Mouse (Mus musculus): ENCODE measurements around the gene C2cd2. TPM values are rescaled to one million over a fixed set of nuclear protein-coding genes. Genes with fewer than 3 reads are reported as not detected.

Gene C2cd2
- total and polyA plus RNA-seq, 2 experiments from 2014 or later = 16.8 to 47.7 TPM

DNA sequence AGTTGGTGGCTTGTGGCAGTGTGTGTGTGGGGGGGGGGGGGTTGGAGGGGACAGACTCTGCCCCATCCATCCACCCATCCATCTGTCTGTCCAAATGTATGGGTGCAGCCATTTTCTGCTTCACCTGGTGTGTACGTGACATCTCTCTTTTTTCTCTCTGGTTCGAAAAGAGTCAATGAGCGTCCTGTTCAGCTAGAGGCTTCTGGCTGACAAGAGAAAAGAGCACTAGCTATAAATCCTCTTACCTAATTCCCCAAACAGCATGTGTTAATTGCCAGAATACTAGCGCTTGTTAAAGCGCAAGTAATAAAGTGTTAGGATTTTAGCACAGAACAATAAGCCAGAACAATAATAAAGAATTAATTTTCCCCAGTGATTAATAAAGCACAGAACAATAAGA is 22.2 kb upstream of the C2cd2 start:
- no peak for TF ChIP-seq CTCF (IDR thresholded peaks at IDR 0.05; ENCODE audit: low read depth)
- Histone ChIP-seq H3K36me3 (ENCODE audit: insufficient read depth, low read length) (no peaks in the 10 kb centered on the region), H3K9ac (replicated peaks; ENCODE audit: low read length) (no peak overlapping the region), H3K4me2 (ENCODE audit: low read depth, low read length) (no peak overlapping the region), H3K4me3 (ENCODE audit: low read length) (no peak overlapping the region), H3K4me1 (ENCODE audit: insufficient read depth, low read length) (no peaks in the 10 kb centered on the region), H3K27me3 (ENCODE audit: insufficient read depth, low read length) (no peaks in the 10 kb centered on the region), H3K27ac (no peak overlapping the region), H3K9me3 (ENCODE audit: low read length) (no peaks in the 10 kb centered on the region)
- ATAC-seq = no peak
- 47% methylated on average over 5 of the region's 5 CpGs for WGBS
- no peak for DNase-seq (ENCODE audit: low spot score)

DNA sequence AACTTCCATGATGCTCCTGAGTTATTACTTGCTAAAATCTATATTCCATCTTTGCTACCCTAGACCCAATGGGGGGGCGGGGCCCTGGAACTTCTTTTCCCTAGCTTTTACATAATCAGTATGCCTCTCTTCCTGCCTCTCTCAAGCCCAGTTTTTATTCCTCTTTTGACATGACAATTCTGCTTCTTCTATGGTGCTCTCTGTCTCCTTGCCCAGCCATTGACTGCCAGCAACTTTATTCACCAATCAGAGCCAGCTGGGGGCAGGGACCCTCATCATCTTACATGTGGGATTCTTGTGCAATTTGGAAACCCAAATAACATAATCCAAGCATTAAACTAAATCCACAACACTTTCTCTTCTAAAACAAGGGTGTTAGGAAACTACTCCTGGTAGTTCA is 19.0 kb upstream of the C2cd2 start:
- Histone ChIP-seq H3K9ac (replicated peaks; ENCODE audit: low read length) (no peak overlapping the region), H3K9me3 (ENCODE audit: low read length) (no peaks in the 10 kb centered on the region), H3K27me3 (ENCODE audit: insufficient read depth, low read length) (no peaks in the 10 kb centered on the region), H3K4me2 (ENCODE audit: low read depth, low read length) (no peak overlapping the region), H3K4me1 (ENCODE audit: insufficient read depth, low read length) (no peaks in the 10 kb centered on the region), H3K27ac (no peak overlapping the region), H3K36me3 (ENCODE audit: insufficient read depth, low read length) (no peaks in the 10 kb centered on the region), H3K4me3 (ENCODE audit: low read length) (no peak overlapping the region)
- TF ChIP-seq CTCF (IDR thresholded peaks at IDR 0.05; ENCODE audit: low read depth) = no peak
- DNase-seq (ENCODE audit: low spot score) (no peak), ATAC-seq (no peak)
- WGBS = 92% methylated on average over 1 of the region's 1 CpGs

DNA sequence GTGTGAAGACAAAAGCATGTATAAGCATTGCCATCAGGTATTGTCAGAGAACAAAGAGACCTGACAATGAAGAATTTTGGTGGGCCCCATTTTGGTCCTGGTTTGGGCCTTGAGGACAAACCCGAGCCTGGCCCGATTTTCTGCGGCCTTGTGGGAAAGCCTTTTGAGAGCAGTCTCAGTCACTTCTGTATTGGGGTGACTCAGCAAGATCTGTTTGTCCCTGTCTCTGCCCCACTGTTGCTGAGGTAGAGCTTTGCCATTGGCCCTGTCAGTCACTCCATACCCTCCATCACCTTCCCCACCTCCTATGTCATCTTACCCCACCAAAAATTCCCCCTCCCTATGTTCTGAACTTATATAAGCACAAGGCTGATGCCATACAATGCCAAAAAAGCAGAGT is 15.3 kb upstream of the C2cd2 start:
- TF ChIP-seq CTCF (IDR thresholded peaks at IDR 0.05; ENCODE audit: low read depth) = no peak
- no peak for ATAC-seq
- 81% methylated on average over 3 of the region's 3 CpGs for WGBS
- Histone ChIP-seq H3K4me1 (ENCODE audit: insufficient read depth, low read length) (no peaks in the 10 kb centered on the region), H3K27ac (no peak overlapping the region), H3K9ac (replicated peaks; ENCODE audit: low read length) (no peak overlapping the region), H3K27me3 (ENCODE audit: insufficient read depth, low read length) (no peaks in the 10 kb centered on the region), H3K4me3 (ENCODE audit: low read length) (no peak overlapping the region), H3K9me3 (ENCODE audit: low read length) (no peaks in the 10 kb centered on the region), H3K4me2 (ENCODE audit: low read depth, low read length) (no peak overlapping the region), H3K36me3 (ENCODE audit: insufficient read depth, low read length) (no peaks in the 10 kb centered on the region)
- DNase-seq (ENCODE audit: low spot score) = no peak

DNA sequence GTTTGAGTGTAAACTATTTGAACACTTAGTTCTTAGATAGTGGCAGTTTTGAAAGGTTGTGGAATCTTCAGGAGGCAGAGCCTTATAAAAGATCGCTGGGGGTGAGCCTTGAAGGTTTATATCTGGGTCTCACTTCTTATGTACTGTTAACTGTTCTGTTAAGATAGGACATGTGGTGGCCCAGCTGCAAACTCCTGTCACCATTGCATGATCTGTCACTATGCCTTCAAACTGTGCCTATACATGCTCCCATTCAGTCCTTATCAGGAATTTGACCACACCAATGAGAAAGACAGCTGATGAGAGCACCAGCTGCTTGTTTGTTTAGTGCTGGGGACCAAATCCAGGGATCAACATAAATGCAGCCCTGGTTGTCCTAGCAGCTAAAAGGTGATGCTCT is 14.9 kb upstream of the C2cd2 start:
- 88% methylated on average over 1 of the region's 1 CpGs for whole genome bisulfite sequencing
- ATAC-seq (no peak), DNase-seq (ENCODE audit: low spot score) (no peak)

DNA sequence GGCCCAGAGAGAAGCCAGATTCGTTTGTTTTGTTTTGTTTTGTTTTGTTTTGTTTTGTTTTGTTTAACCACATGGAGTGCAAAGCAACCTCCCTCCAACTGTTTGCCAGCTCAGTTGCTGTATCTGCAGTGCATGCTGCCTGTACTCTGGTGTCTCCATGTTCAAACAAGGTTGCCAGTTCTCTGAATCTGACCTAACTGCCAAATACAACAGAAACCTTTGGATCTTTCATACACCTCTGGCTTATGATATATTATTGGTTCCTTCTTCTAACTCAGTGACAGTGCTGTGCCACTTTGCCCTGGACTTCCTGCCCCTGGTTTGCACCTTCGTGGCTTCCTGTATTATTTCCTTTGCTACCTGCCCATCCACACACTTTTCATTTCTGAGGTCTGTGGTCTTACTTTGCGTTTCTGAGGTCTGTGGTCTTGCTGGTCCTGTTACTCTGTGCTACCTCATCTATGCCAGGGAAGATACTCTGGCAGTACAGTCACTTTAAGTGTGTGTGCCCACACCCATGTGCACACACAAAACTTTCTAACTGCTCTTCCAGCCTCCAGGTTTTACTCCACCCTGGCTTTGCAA is 1.6 kb upstream of the C2cd2 start:
- no peaks in the 10 kb centered on the region for H3K9me3 ChIP-seq (ENCODE audit: low read length)
- 78% methylated on average over 3 of the region's 3 CpGs for WGBS
- no peak overlapping the region for H3K9ac ChIP-seq (replicated peaks; ENCODE audit: low read length)
- no peaks in the 10 kb centered on the region for H3K36me3 ChIP-seq (ENCODE audit: insufficient read depth, low read length)
- no peak for TF ChIP-seq CTCF (IDR thresholded peaks at IDR 0.05; ENCODE audit: low read depth)
- H3K27ac ChIP-seq = no peak overlapping the region
- peaks cover 10% of the 10 kb centered on the region for H3K4me1 ChIP-seq (ENCODE audit: insufficient read depth, low read length)
- H3K27me3 ChIP-seq (ENCODE audit: insufficient read depth, low read length) = no peaks in the 10 kb centered on the region
- ATAC-seq (no peak), DNase-seq (ENCODE audit: low spot score) (no peak)
- no peak overlapping the region for H3K4me3 ChIP-seq (ENCODE audit: low read length)
- no peak overlapping the region for H3K4me2 ChIP-seq (ENCODE audit: low read depth, low read length)

More for the DNA sequence above, 14.9 kb upstream of the C2cd2 start:
- Histone ChIP-seq H3K4me2 (ENCODE audit: low read depth, low read length) (no peak overlapping the region), H3K4me1 (ENCODE audit: insufficient read depth, low read length) (no peaks in the 10 kb centered on the region), H3K4me3 (ENCODE audit: low read length) (no peak overlapping the region), H3K27ac (no peak overlapping the region), H3K9ac (replicated peaks; ENCODE audit: low read length) (no peak overlapping the region), H3K9me3 (ENCODE audit: low read length) (no peaks in the 10 kb centered on the region), H3K27me3 (ENCODE audit: insufficient read depth, low read length) (no peaks in the 10 kb centered on the region), H3K36me3 (ENCODE audit: insufficient read depth, low read length) (no peaks in the 10 kb centered on the region)
- TF ChIP-seq CTCF (IDR thresholded peaks at IDR 0.05; ENCODE audit: low read depth) = no peak

DNA sequence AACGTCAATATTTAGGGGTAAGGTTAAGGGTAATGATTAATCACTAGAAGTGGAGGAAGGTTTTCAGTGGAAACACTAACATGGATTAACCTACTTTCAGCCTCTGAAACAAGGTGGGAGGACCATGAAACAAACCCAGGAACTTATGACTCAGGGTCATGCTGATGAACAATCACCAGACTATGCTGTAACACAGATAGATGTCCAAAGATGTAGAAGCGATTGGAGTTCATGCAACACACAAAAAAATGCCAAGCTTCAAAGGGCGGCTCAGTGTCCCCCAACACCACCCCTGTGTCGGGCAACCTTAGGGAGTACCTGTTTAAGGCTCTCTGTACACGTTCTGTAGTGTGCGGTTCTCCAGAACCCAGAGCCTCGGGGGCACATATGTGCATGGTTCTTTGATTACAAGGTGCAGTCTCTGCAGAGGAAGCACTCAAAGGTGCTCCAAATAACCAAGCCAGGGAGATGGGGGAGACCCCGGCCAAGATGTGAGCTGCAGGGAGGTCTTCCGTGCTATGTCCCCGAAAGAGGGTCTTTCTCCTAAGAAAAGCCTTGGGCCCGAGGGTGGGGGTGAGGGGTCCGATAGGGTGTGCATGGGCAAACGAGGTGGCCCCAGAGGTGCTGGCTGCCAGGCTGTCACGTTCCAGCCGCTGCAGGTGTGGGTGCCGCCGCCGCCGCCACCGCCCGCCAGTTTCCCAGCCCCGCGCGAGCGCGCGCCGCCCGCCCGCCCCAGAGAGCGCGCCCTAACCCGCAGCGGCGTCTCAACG is 832 bp downstream of the C2cd2 start:
- no peak; the same call in 1 of the 2 replicates for ATAC-seq
- H3K4me1 ChIP-seq (ENCODE audit: insufficient read depth, low read length) = peaks cover 10% of the 10 kb centered on the region
- H3K9me3 ChIP-seq (ENCODE audit: low read length) = no peaks in the 10 kb centered on the region
- no peak for TF ChIP-seq CTCF (IDR thresholded peaks at IDR 0.05; ENCODE audit: low read depth)
- H3K4me2 ChIP-seq (ENCODE audit: low read depth, low read length) = peak overlapping the region; percentile 94
- peak; percentile 5 for DNase-seq (ENCODE audit: low spot score)
- H3K27ac ChIP-seq = peak overlapping the region; percentile 95
- H3K27me3 ChIP-seq (ENCODE audit: insufficient read depth, low read length) = no peaks in the 10 kb centered on the region
- WGBS = 8% methylated on average over 36 of the region's 36 CpGs
- H3K9ac ChIP-seq (replicated peaks; ENCODE audit: low read length) = peak overlapping the region; percentile 77
- no peaks in the 10 kb centered on the region for H3K36me3 ChIP-seq (ENCODE audit: insufficient read depth, low read length)
- H3K4me3 ChIP-seq (ENCODE audit: low read length) = peak overlapping the region; percentile 84

DNA sequence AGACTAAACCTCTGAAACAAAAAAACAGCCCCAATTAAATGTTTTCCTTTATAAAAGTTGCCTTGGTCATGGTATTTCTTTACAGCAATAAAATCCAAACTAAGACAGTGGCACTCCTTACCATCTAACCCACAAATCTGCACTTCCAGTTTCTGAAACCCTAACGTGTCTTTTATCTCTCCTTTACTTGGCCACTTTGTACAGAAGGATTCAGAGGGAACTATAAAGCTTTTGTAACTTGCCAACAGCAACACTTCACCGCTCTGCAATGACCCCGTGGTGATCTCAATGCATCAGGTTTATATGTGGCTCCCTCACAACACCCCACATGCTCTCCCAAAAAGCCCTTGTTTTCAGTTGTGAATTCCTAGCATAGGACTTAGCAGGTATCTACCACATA is 2.0 kb downstream of the C2cd2 start:
- no peak for ATAC-seq

More for the DNA sequence above, 2.0 kb downstream of the C2cd2 start:
- DNase-seq (ENCODE audit: low spot score) = no peak
- H3K9me3 ChIP-seq (ENCODE audit: low read length) = no peaks in the 10 kb centered on the region
- no peak overlapping the region for H3K27ac ChIP-seq
- no peak overlapping the region for H3K9ac ChIP-seq (replicated peaks; ENCODE audit: low read length)
- no peaks in the 10 kb centered on the region for H3K36me3 ChIP-seq (ENCODE audit: insufficient read depth, low read length)
- H3K27me3 ChIP-seq (ENCODE audit: insufficient read depth, low read length) = no peaks in the 10 kb centered on the region
- no peak overlapping the region for H3K4me3 ChIP-seq (ENCODE audit: low read length)
- 86% methylated on average over 3 of the region's 3 CpGs for WGBS
- H3K4me2 ChIP-seq (ENCODE audit: low read depth, low read length) = no peak overlapping the region
- peaks cover 10% of the 10 kb centered on the region for H3K4me1 ChIP-seq (ENCODE audit: insufficient read depth, low read length)
- no peak for TF ChIP-seq CTCF (IDR thresholded peaks at IDR 0.05; ENCODE audit: low read depth)

All from hindbrain, postnatal 0 days (tissue).